Mouse (Mus musculus): ENCODE data around the gene Atp5mpl.

DNA sequence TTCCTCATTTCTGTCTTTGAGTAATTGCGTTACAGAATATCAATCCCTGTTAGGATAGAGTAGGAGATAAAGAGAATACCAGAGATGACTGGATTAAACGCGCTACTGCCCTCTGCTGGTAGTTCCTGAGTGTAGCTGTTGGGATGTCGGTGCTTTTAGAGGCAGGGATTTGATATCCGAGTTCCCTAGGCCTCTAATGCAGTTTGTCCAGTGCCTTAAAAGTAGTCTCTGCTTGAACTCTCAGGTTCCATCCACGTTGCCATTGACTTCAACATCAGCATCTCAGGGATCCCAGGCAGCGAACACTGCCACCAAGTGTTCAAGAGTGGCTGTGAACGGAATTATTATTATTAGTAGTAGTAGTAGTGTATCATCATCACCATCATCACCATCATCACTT lies 34.4 kb upstream of the Atp5mpl start:
- TF ChIP-seq CTCF (IDR thresholded peaks at IDR 0.05; ENCODE audit: borderline replicate concordance, insufficient read depth, low read depth, low read length): peak; percentile 71
- TF ChIP-seq POLR2A (IDR thresholded peaks at IDR 0.05; ENCODE audit: borderline replicate concordance, insufficient read depth, low read length): no peak
